Mouse (Mus musculus): ENCODE data around the gene Ftsj3.

GRCm38 (mm10) chr11:106212771-106213170 lies 43.1 kb downstream of the Ftsj3 start:
- TF ChIP-seq POLR2A (IDR thresholded peaks at IDR 0.05; ENCODE audit: control insufficient read depth, extremely low read depth, insufficient read depth, low read length, poor library complexity) (no peak), CTCF (IDR thresholded peaks at IDR 0.05; ENCODE audit: borderline replicate concordance, control insufficient read depth, extremely low read depth, insufficient read depth, low read length, poor library complexity) (no peak)
